Mouse (Mus musculus) hindbrain, embryonic 11.5 days (tissue): Measurements from ENCODE around the gene Ly6g5b. TPM values are rescaled to one million over a fixed set of nuclear protein-coding genes. Genes with fewer than 3 reads are reported as not detected.

Experiments
- ATAC-seq: fragments of 200-750 bp; cut with Nextera tagmentation; 2 replicates; pipeline ENCODE4 v1.8.0; 2017; ENCODE audit warnings: mild to moderate bottlenecking, moderate TSS enrichment, moderate library complexity; ENCODE audit not compliant: low FRiP score
- DNase-seq: peaks from one replicate; pipeline ENCODE4 v3.0.0-alpha.2; 2015; ENCODE audit warnings: low spot score
- H3K27ac ChIP-seq: fragments of 300-500 bp; sonication (generic); 2 replicates; pipeline ENCODE4 v1.5.1; 2014; ENCODE audit warnings: mild to moderate bottlenecking, low read depth, low read length
- H3K27me3 ChIP-seq: fragments of 300-500 bp; sonication (generic); 2 replicates; pipeline ENCODE4 v1.6.1; 2014; ENCODE audit warnings: mild to moderate bottlenecking, low read length, moderate library complexity, mixed read lengths; ENCODE audit not compliant: control insufficient read depth, insufficient read depth
- H3K36me3 ChIP-seq: fragments of 300-500 bp; sonication (generic); 2 replicates; pipeline ENCODE4 v1.6.1; 2014; ENCODE audit warnings: mild to moderate bottlenecking, low read length, moderate library complexity, mixed read lengths; ENCODE audit not compliant: control insufficient read depth, insufficient read depth
- H3K4me1 ChIP-seq: fragments of 300-500 bp; sonication (generic); replicated peaks from 2 replicates; pipeline ENCODE4 v1.6.1; 2014; ENCODE audit warnings: low read length, mixed read lengths; ENCODE audit not compliant: control insufficient read depth, insufficient read depth
- H3K4me2 ChIP-seq: fragments of 300-500 bp; sonication (generic); replicated peaks from 2 replicates; pipeline ENCODE4 v1.6.1; 2014; ENCODE audit warnings: mild to moderate bottlenecking, low read depth, low read length
- H3K4me3 ChIP-seq: fragments of 300-500 bp; sonication (generic); 2 replicates; pipeline ENCODE4 v1.5.1; 2014; ENCODE audit warnings: low read depth, low read length
- H3K9ac ChIP-seq: fragments of 300-500 bp; sonication (generic); 2 replicates; pipeline ENCODE4 v1.6.1; 2014; ENCODE audit warnings: low read depth, low read length
- H3K9me3 ChIP-seq: fragments of 300-500 bp; sonication (generic); 2 replicates; pipeline ENCODE4 v1.6.1; 2016; ENCODE audit warnings: low read length; ENCODE audit not compliant: control insufficient read depth
- WGBS: fragments of 180-500 bp; shearing (Covaris S2); extraction: QIAGEN DNeasy Blood & Tissue Kit; methylation state at CpG from one replicate; pipeline ENCODE4 v1.1.7; 2014; 5-methylcytosine and 5-hydroxymethylcytosine counted together
- polyA plus RNA-seq: library from polyadenylated mRNA; unstranded; fragments of >200 nt; fragmentation: Nextera tagmentation; extraction: Ambion mirVana; gene quantifications from 2 replicates; pipeline ENCODE4 v1.2.1, GENCODE M21; 2014

The Ly6g5b gene
- 0.89 and 0.96 TPM in 2 replicates for polyA plus RNA-seq

DNA sequence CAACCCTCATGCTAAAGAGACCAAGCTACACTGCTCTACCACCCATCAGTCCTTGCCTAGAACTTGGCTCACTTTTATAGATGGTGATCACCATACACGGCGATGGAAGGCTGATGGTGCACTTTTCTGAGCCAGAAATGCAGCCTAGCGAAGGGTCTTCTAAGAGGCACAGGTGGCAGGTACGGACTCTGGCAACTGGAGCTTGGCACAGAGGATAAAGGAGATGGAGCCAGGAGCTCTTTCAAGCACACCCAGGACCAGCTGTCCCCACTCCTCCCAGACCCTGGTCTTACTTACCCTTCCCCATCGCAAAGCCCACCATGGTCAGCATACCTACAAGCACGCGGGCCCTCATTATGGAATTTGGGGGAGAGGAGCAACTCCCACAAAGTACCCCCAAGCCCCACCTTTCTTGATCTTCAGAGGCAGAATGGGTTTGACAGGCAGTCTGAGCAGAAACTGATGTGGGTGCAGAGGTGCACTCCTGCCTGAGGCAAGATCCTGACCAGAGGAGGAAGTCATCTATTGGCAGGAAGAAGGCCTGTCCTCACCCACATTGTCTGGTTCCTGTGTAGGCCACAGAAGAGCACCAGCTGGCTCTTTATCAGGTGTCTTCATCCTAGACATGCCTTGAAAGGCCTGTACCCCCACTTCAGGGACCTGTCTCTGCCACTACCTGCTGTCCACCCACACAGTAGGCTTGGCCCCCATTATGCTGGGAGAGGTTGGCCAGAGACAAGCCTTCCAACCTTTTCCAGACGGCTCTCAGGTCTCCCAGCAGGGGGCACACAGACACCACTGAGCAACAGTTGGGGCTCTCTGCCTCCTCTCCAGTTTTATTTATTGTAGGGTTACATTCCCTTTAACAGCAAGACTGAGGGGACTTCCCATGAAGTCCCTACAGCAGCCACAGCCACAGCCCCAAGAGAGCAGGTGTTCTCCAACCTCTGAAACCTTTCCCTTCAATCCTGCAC lies at the start of gene Ly6g5b:
Gene Ly6g5b, minus strand, starts transcription at position 383 of the 974 bp plus-strand sequence.
- Histone ChIP-seq H3K36me3 (peaks cover 11% of the 10 kb centered on the region; the same call in 1 of the 2 replicates), H3K9ac (no peak within 1 kb of the TSS), H3K27ac (no peak within 1 kb of the TSS), H3K27me3 (no peaks in the 10 kb centered on the region), H3K4me1 (no peaks in the 10 kb centered on the region; the same call in 1 of the 2 replicates), H3K4me2 (no peak within 1 kb of the TSS), H3K9me3 (no peaks in the 10 kb centered on the region), H3K4me3 (no peak within 1 kb of the TSS)
- WGBS = 87% methylated on average over 8 of the region's 8 CpGs
- DNase-seq (peak; percentile 18), ATAC-seq (no peak)

GRCm38 (mm10) chr17:35164218-35164567 lies 49.0 kb upstream of the Ly6g5b start:
- Histone ChIP-seq H3K27ac (peak overlapping the region; percentile 93), H3K4me2 (peak overlapping the region; percentile 92), H3K4me3 (peak overlapping the region; percentile 100), H3K27me3 (no peaks in the 10 kb centered on the region), H3K36me3 (peaks cover 21% of the 10 kb centered on the region), H3K9ac (peak overlapping the region; percentile 100), H3K4me1 (peaks cover 5% of the 10 kb centered on the region; the same call in 1 of the 2 replicates), H3K9me3 (no peaks in the 10 kb centered on the region)
- WGBS = 0% methylated on average over 23 of the region's 28 CpGs
- no peak for DNase-seq
- ATAC-seq = no peak

DNA sequence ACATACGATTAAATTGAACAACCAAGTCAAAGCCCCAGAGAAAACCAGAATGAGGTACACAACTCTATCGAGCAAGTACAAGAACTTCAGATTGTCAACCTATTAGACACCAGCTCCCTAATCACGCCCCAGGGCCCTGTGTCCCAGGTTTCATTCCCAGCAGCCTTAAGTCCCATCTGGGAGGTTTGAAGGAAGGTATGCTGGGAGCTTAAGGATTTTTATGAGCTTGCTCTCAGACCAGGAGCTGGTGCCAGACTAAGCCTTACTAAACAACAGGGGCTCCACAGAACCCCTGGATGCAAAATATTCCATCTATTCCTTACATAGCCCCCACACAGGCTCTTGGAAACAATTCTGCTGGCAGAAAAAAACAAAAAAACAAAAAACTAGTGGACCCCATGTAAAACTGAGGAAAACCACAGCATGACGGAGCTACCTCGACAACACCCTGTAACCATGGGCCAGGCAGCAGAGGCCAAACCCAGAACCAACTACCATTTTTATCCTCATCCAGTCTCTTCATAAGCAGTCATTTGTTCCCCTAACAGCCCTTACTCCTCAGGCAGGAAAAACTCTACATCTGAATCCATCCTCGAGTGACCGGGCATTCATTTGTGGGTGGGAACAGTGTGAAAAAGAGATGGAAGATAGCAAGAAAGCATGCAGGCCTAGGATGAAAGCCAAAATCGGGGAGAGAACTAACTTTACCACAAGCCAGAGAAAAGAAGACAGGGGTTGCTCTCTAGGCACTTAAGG lies 48.3 kb upstream of the Ly6g5b start:
- 22% methylated on average over 8 of the region's 8 CpGs for WGBS
- Histone ChIP-seq H3K9ac (peak overlapping the region; percentile 100), H3K4me2 (peak overlapping the region; percentile 92), H3K27ac (peak overlapping the region; percentile 93; the same call in 1 of the 2 replicates), H3K9me3 (no peaks in the 10 kb centered on the region), H3K27me3 (no peaks in the 10 kb centered on the region), H3K36me3 (peaks cover 27% of the 10 kb centered on the region), H3K4me3 (peak overlapping the region; percentile 100), H3K4me1 (peaks cover 5% of the 10 kb centered on the region; the same call in 1 of the 2 replicates)
- DNase-seq = no peak
- no peak for ATAC-seq

DNA sequence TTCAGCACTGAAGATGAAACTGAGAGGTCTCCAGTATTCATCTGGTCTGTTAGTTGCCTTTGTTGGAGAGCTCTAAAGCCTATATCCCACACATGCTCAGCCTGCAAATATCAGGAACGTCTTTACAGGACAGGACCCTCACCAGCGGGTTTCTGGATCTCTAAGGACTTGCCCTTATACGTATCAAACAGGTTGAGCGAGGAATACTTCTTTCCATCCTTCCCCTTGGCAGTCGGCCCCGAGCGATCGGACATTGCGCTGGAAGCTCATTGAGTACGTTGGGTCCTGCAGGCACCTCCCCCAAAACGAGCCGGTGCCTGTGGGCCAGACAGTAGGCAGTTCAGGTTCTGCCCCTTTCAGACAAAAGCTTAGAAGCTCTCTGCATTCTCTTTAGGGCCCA lies 47.5 kb upstream of the Ly6g5b start:
- 68% methylated on average over 12 of the region's 12 CpGs for WGBS
- H3K4me2 ChIP-seq = peak overlapping the region; percentile 92
- peaks cover 35% of the 10 kb centered on the region for H3K36me3 ChIP-seq
- H3K4me3 ChIP-seq = peak overlapping the region; percentile 100
- ATAC-seq (no peak), DNase-seq (no peak)
- peaks cover 5% of the 10 kb centered on the region; the same call in 1 of the 2 replicates for H3K4me1 ChIP-seq
- no peak overlapping the region for H3K27ac ChIP-seq
- peak overlapping the region; percentile 100 for H3K9ac ChIP-seq
- no peaks in the 10 kb centered on the region for H3K27me3 ChIP-seq
- no peaks in the 10 kb centered on the region for H3K9me3 ChIP-seq

GRCm38 (mm10) chr17:35162121-35162520 lies 46.9 kb upstream of the Ly6g5b start:
- H3K27me3 ChIP-seq = no peaks in the 10 kb centered on the region
- H3K36me3 ChIP-seq = peaks cover 39% of the 10 kb centered on the region
- H3K9me3 ChIP-seq = no peaks in the 10 kb centered on the region
- no peak overlapping the region for H3K9ac ChIP-seq
- ATAC-seq = no peak
- DNase-seq = no peak
- peaks cover 5% of the 10 kb centered on the region; the same call in 1 of the 2 replicates for H3K4me1 ChIP-seq
- peak overlapping the region; percentile 100; the same call in 1 of the 2 replicates for H3K4me3 ChIP-seq
- H3K27ac ChIP-seq = no peak overlapping the region
- 79% methylated on average over 14 of the region's 14 CpGs for WGBS
- H3K4me2 ChIP-seq = peak overlapping the region; percentile 92; the same call in 1 of the 2 replicates

- Histone ChIP-seq H3K4me2 (no peak overlapping the region), H3K27me3 (no peaks in the 10 kb centered on the region), H3K4me1 (peaks cover 5% of the 10 kb centered on the region; the same call in 1 of the 2 replicates), H3K36me3 (peaks cover 46% of the 10 kb centered on the region), H3K27ac (no peak overlapping the region), H3K9ac (no peak overlapping the region), H3K4me3 (no peak overlapping the region), H3K9me3 (no peaks in the 10 kb centered on the region)
- DNase-seq = no peak
- no peak for ATAC-seq
- 92% methylated on average over 11 of the region's 11 CpGs for WGBS
Measured at GRCm38 (mm10) chr17:35161421-35161820, 46.2 kb upstream of the Ly6g5b start.

- ATAC-seq (no peak), DNase-seq (no peak)
- Histone ChIP-seq H3K9ac (no peak overlapping the region), H3K4me1 (peaks cover 5% of the 10 kb centered on the region; the same call in 1 of the 2 replicates), H3K9me3 (no peaks in the 10 kb centered on the region), H3K4me2 (no peak overlapping the region), H3K27me3 (no peaks in the 10 kb centered on the region), H3K4me3 (no peak overlapping the region), H3K27ac (no peak overlapping the region), H3K36me3 (peaks cover 61% of the 10 kb centered on the region)
- WGBS = 88% methylated on average over 7 of the region's 7 CpGs
Measured at GRCm38 (mm10) chr17:35159638-35160037, 44.4 kb upstream of the Ly6g5b start.

GRCm38 (mm10) chr17:35158850-35159593 lies 43.8 kb upstream of the Ly6g5b start:
- DNase-seq (no peak), ATAC-seq (no peak)
- Histone ChIP-seq H3K9me3 (no peaks in the 10 kb centered on the region), H3K4me3 (no peak overlapping the region), H3K9ac (no peak overlapping the region), H3K4me1 (peaks cover 5% of the 10 kb centered on the region; the same call in 1 of the 2 replicates), H3K27me3 (no peaks in the 10 kb centered on the region), H3K36me3 (peaks cover 67% of the 10 kb centered on the region), H3K4me2 (no peak overlapping the region), H3K27ac (no peak overlapping the region)
- 93% methylated on average over 16 of the region's 16 CpGs for WGBS
